Mouse (Mus musculus): Measurements from ENCODE around the gene Zfp385a. TPM values are rescaled to one million over a fixed set of nuclear protein-coding genes. Genes with fewer than 3 reads are reported as not detected.

The Zfp385a gene
- 10 to 100 TPM; 12.5 to 13.7 TPM for total RNA-seq (2021)

- intact Hi-C loops (cut with DNase I), result no loop called here
Measured at GRCm38 (mm10) chr15:103339961-103340337, at the start of gene Zfp385a. Gene Zfp385a, minus strand, starts transcription at chr15:103340093.

GRCm38 (mm10) chr15:103388556-103389145 lies 48.8 kb upstream of the Zfp385a start:
- intact Hi-C loops (cut with DNase I), result loop anchor here (1.0 kb wide), 1 partner anchor 41 kb away; no protein-coding TSS in a partner anchor
- DNase-seq (ENCODE audit: low spot score), result no peak

More at GRCm38 (mm10) chr15:103339961-103340337, at the start of gene Zfp385a:
- no peak for DNase-seq (ENCODE audit: low spot score)

- DNase-seq (ENCODE audit: low spot score), result peak; percentile 65
- intact Hi-C loops (cut with DNase I), result no loop called here
Measured at GRCm38 (mm10) chr15:103383771-103384488, 44.0 kb upstream of the Zfp385a start.

GRCm38 (mm10) chr15:103382795-103383406 lies 43.0 kb upstream of the Zfp385a start:
- peak; percentile 69 for DNase-seq (ENCODE audit: low spot score)
- intact Hi-C loops (cut with DNase I), result no loop called here

DNA sequence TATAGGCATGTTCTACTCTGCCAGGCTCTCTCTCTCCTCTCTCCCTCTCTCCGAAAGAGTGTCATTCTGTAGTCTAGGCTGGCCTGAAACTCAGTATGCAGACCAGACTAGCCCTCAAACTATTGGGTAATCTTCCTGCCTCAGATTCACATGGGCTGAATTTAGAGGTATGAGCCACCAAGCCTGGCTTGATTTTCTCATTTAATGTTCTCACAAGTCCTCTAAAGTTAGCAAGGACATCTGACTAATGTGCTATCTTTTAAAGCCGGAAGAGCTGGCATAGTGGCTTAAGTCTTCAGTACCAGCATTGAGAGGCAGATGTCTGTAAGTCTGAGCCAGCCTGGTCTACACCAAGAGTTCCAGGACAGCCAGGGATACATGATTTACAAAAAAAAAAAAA lies 42.2 kb upstream of the Zfp385a start:
- DNase-seq (ENCODE audit: low spot score), result no peak
- intact Hi-C loops (cut with DNase I), result no loop called here

DNA sequence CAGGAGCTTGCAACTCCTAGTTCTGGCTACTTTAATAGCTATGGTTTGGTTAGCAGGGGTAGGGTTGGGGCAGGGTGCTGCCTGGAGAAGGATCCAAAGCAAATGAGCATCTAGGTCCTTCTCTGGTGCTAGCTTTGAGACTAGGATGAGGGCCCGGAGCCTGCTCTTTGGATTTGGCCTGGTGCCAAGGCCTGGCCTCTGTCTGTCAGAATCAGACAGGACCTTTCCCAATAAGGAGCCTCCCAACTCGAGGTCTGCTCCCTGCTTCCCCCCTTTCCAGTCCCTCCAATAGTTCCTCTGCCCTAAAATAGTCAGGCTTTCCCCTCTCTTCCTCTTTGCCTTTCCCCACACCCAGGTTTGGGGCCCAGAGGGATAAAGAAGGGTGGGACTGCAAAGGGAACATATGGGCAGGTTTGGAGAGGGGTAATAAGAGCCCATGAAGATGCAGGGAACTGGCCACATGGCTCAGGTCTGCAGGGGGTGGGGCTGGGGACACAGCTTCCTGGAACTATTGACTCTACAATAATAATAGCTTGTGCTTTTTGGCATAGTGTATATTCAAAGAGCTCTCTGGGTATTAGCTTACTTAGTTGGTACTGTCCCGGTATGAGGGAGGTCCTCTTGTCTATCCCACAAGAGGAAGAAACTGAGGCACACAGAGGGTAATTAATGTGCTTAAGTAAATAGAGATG lies 38.9 kb upstream of the Zfp385a start:
- no peak for DNase-seq (ENCODE audit: low spot score)
- intact Hi-C loops (cut with DNase I), result no loop called here

DNA sequence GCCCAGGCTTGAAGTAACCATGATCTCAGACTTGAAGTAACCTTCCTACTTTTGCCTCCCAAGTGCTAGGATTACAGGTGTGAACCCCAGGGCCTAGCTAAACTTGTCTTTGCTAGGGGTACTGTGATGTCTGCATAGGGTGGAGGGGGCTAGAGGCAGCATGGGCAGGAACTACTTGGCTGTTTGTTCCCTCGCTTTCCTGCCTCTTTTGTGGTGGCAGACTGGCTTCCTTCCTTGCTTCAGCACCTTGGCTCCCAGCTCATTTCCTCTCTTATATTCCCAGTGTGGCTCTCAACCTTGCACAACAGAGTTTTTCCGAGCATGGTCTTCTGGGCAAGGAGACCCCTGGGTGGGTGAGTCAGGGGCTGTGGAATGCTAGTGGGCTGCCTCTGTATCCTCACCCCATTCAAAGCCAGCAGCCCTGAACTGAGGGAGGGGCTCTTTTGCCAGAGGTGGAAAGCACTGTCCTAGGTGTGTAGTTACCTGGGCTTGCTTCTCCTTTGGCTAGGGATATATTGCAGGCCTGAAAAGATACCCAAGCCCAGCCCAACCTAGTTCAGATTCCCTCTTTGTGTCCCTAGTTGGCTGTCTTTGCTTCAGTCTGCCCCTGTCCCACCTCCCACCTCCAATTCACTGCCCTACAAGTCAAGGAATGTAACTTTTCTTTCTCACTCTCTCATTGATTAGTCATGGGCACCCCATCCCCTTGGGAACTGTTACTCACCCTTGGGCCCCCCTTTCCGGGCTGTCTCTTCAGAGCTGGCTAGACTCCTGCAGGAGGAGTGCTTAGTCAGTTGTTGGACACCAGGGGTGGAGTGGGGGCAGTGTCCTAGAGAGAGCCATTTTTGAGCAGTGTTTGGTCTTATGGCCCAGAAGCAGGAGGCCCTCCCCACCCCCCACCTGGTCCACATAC lies 38.1 kb upstream of the Zfp385a start:
- intact Hi-C loops (cut with DNase I), result no loop called here
- DNase-seq (ENCODE audit: low spot score), result no peak

GRCm38 (mm10) chr15:103376837-103377269 lies 37.0 kb upstream of the Zfp385a start:
- intact Hi-C loops (cut with DNase I), result no loop called here
- no peak for DNase-seq (ENCODE audit: low spot score)

- intact Hi-C loops (cut with DNase I), result no loop called here
- DNase-seq (ENCODE audit: low spot score), result no peak
Measured at GRCm38 (mm10) chr15:103375112-103375800, 35.4 kb upstream of the Zfp385a start.

DNA sequence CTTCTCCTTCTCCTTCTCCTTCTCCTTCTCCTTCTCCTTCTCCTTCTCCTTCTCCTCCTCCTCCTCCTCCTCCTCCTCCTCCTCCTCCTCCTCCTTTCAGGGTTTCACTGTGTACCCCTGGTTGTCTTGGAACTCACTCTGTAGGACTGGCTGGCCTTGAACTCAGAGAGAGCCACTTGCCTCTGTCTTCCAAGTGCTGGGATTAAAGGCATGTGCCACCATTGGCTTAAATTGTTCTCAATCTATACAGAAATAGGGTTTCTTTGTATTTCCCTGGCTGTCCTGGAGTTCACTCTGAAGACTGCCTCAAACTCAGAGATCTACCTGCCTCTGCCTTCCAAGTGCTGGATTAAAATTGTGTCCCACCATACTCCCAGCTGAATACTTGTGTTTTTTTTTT lies 32.6 kb upstream of the Zfp385a start:
- intact Hi-C loops (cut with DNase I), result no loop called here
- no peak for DNase-seq (ENCODE audit: low spot score)

DNA sequence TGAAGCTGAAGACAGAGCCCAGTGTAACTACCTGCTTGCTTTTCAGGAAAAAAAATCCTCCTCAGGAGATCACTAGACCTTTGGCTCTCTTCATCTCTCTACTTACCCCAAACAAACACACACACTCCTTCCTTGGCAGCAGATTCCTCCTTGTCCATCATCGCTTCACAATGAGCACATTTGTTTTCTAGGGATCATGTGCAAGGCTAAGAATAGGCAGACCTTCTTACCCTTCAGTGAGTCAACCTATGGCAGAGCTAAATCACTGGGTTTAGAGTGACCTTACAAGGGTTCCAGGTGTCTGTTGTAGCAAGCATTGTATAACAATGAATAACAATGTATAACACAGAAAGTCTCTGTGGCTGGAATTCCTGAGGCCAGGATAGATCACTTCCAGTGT lies 31.8 kb upstream of the Zfp385a start:
- DNase-seq (ENCODE audit: low spot score), result no peak
- intact Hi-C loops (cut with DNase I), result no loop called here

DNA sequence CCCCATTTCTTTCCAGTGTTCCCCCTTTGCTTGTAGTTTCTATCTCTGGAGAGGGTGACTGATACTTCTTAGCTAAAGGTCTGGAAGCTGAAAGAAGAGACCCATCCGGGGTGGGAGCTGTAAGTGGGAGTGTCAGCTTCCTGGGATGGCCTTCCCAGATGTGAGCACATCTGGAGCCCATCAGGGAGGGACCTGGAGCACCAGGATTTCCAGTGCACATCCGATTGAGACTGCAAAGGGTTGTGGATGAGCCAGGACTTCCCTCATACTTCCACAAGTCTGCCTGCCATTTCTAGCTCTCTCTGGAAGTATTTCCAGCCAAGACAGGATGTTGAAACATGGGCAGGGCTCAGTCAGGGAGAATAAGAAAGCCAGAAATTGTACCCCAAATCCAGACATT lies 31.3 kb upstream of the Zfp385a start:
- no peak for DNase-seq (ENCODE audit: low spot score)
- intact Hi-C loops (cut with DNase I), result no loop called here

GRCm38 (mm10) chr15:103370462-103370861 lies 30.6 kb upstream of the Zfp385a start:
- DNase-seq (ENCODE audit: low spot score), result no peak
- intact Hi-C loops (cut with DNase I), result no loop called here

DNA sequence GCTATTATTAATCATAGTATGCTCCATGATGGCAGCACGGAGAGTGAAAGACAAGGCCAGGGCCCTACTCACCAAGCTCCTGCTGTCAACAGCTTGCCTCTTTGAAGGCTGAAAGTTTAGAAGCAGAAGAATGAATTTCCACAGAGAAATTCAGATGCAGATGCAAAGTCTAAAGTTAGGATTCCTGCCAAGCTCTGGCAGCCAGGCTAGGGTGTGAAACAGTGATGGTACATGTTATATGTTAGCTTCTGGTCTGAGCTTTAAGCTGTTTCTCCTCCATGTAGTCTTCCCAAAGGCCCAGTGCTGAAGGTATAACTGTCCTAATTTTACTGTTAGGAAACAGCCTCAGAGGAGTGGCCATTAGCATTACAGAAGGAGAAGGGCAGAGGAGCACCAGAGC lies 29.2 kb upstream of the Zfp385a start:
- intact Hi-C loops (cut with DNase I), result no loop called here
- DNase-seq (ENCODE audit: low spot score), result no peak

DNA sequence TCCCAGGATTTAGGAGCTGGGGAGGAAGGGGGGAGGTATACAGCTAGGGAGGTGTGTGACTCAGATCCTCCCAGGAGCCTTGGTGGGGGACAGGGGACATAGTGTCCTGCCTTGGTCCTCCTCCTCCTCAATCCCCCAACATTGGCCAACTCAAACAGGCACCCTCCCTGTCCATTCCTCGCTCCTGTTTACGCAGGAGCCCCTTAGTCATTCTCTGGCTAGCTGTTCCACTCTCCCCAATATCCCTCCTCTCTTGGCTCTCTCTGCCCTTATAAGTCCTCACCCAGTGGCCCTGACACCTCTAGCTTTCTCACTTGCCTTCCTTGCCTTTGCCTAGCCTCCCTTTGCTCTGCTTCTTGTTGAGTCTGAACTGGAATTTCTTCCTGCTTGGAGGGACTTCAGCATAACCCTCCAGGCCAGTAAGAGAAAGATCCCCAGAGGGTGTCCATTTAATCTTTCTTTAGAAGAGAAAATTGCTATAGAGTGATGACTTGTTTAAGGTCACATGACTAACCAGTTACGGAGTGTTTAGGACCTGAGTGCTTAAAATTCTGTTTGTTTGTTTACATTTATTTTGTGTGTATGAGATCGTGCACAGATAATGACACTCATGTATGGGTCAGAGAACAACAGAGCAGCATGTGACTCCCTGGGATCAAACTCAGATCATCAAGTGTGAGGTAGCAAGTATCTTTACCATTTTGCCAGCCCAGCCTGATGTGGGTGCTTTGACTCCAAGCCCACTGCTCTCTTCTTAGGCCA lies 28.5 kb upstream of the Zfp385a start:
- DNase-seq (ENCODE audit: low spot score), result peak; percentile 51
- intact Hi-C loops (cut with DNase I), result no loop called here

DNA sequence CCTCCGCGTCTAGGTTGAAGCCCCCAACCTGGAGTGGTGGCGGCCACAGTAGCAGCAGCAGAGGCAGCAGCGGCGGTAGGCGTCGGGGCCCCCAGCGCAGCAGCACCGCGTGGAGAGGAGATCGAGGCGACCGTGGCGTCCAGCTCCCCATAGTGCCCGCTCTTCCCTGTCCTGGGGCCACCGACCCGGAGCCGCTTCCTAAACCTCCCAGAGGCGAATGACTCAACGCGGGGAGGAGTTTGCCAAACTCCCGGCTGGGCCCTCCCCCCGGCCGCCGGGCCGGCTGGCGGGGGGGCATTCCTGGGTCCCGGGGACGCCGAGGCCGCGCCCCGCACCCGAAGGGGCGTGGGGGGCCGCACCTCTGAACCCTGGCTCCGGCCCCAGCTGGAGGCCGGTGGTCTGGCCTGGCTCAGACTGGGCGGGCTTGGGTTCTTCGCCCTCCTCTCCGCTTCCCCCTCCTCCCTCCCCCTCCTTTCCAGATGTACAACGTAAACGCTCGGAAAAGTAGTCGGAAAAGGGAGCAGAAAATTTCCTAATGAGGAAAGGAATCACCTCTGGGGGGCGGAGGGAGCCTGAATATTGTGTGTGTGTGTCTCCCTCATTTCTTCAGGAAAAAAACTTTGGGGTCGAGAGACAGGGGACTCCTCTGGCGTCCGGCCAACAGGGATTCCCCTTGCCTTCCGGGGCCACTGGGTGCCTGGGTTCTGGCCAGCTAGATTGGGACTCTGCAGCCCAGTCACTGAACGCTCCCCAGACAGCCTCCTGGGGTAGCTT lies 26.7 kb upstream of the Zfp385a start, which contains the start of gene Itga5:
Itga5 (minus strand) TSS at position 388 of the 774 bp plus-strand sequence.
- peak; percentile 82 for DNase-seq (ENCODE audit: low spot score)
- intact Hi-C loops (cut with DNase I), result no loop called here

Measured in heart, postnatal 25 days (tissue).